ENCODE assay signal across 8 mouse cellular contexts in genomic region chr12:52602883-52603694, GRCm38 (mm10).
A peak's percentile ranks its signal among the peaks of the same experiment; 100 is the strongest.
DNase-seq lines count a peak whose midpoint lies in the region; ATAC-seq lines count a peak whose summit lies in the region.

No protein-coding gene starts in this region.

- peak overlapping the region; percentile 80 for H3K4me2 ChIP-seq in hindbrain, embryonic 12.5 days (replicated peaks)

- ATAC-seq in hindbrain, embryonic 12.5 days (ENCODE audit: low FRiP score): peak; percentile 90

- DNase-seq in Muller cell, postnatal 12 days (ENCODE audit: inconsistent ontology term): peak; percentile 88
- peak; percentile 93 for DNase-seq in cerebellum, adult 9-11 months
- DNase-seq in frontal cortex, postnatal 10 days (ENCODE audit: low spot score in 2 of 2): peak; percentile 80 to 81
- peak; percentile 87 to 91 for DNase-seq in layer of hippocampus, postnatal 14 days (ENCODE audit: low spot score in 2 of 2)
- DNase-seq in lung, postnatal 25 days (ENCODE audit: low spot score): peak; percentile 89
- DNase-seq in retina, embryonic 14.5 days (ENCODE audit: low spot score): peak; percentile 94
- DNase-seq in thymus, postnatal 4 days: peak; percentile 87

- H3K9me3 ChIP-seq in hindbrain, embryonic 12.5 days (replicated peaks): no peaks in the 10 kb centered on the region

- no peaks in the 10 kb centered on the region for H3K36me3 ChIP-seq in hindbrain, embryonic 12.5 days

- peak overlapping the region; percentile 77 for H3K9ac ChIP-seq in hindbrain, embryonic 12.5 days

- under 1% methylated on average over 35 of the region's 35 CpGs for WGBS in hindbrain, embryonic 12.5 days

- peak overlapping the region; percentile 89 for H3K27ac ChIP-seq in hindbrain, embryonic 12.5 days

- H3K4me1 ChIP-seq in hindbrain, embryonic 12.5 days: peaks cover 4% of the 10 kb centered on the region

- H3K4me3 ChIP-seq in hindbrain, embryonic 12.5 days: peak overlapping the region; percentile 88

- no peaks in the 10 kb centered on the region for H3K27me3 ChIP-seq in hindbrain, embryonic 12.5 days

Comparison
In these comparisons a context has a peak if more than half of its experiments do, and no peak if none do; other contexts are left out.
1. Peak in every context shown above with its lines: DNase-seq, ATAC-seq, H3K4me3 ChIP-seq and H3K27ac ChIP-seq.